Mouse (Mus musculus) lung, embryonic 14.5 days (tissue): ENCODE results near the gene Pacrg. TPM values are rescaled to one million over a fixed set of nuclear protein-coding genes. Genes with fewer than 3 reads are reported as not detected.

Source experiments
- ATAC-seq: fragments of 200-750 bp; cut with Nextera tagmentation; 2 replicates; pipeline ENCODE4 v1.8.0; 2017; ENCODE audit warnings: mild to moderate bottlenecking, moderate TSS enrichment, moderate library complexity; ENCODE audit not compliant: insufficient read depth
- DNase-seq: peaks from one replicate; pipeline ENCODE4 v3.0.0-alpha.2; 2015
- H3K27ac ChIP-seq: fragments of 300-500 bp; sonication (generic); 2 replicates; pipeline ENCODE4 v1.5.1; 2014; ENCODE audit warnings: low read depth, mild to moderate bottlenecking, moderate library complexity
- H3K27me3 ChIP-seq: fragments of 300-500 bp; sonication (generic); 2 replicates; pipeline ENCODE4 v1.6.1; 2014; ENCODE audit warnings: low read length, control low read depth; ENCODE audit not compliant: insufficient read depth
- H3K36me3 ChIP-seq: fragments of 300-500 bp; sonication (generic); 2 replicates; pipeline ENCODE4 v1.6.1; 2014; ENCODE audit warnings: control low read depth; ENCODE audit not compliant: insufficient read depth
- H3K4me1 ChIP-seq: fragments of 300-500 bp; sonication (generic); 2 replicates; pipeline ENCODE4 v1.6.1; 2014; ENCODE audit warnings: antibody characterized with exemption, control low read depth; ENCODE audit not compliant: insufficient read depth
- H3K4me2 ChIP-seq: fragments of 300-500 bp; sonication (generic); 2 replicates; pipeline ENCODE4 v1.6.1; 2014; ENCODE audit warnings: mild to moderate bottlenecking
- H3K4me3 ChIP-seq: fragments of 300-500 bp; sonication (generic); 2 replicates; pipeline ENCODE4 v1.5.1; 2014; ENCODE audit warnings: low read depth, low read length
- H3K9ac ChIP-seq: fragments of 300-500 bp; sonication (generic); 2 replicates; pipeline ENCODE4 v1.6.1; 2014
- H3K9me3 ChIP-seq: fragments of 300-500 bp; sonication (generic); 2 replicates; pipeline ENCODE4 v1.6.1; 2016; ENCODE audit warnings: low read depth, low read length, control low read depth
- CTCF ChIP-seq: IDR thresholded peaks from 2 replicates; pipeline ENCODE4 v1.5.1; 2016; ENCODE audit warnings: antibody characterized with exemption, low read depth
- WGBS: fragments of 180-500 bp; shearing (Covaris S2); extraction: QIAGEN DNeasy Blood & Tissue Kit; methylation state at CpG from one replicate; pipeline ENCODE4 v1.1.7; 2014; 5-methylcytosine and 5-hydroxymethylcytosine counted together
- polyA plus RNA-seq: library from polyadenylated mRNA; unstranded; fragments of >200 nt; fragmentation: Nextera tagmentation; extraction: Ambion mirVana; gene quantifications from 2 replicates; pipeline ENCODE4 v1.2.1, GENCODE M21; 2014

The Pacrg gene
- polyA plus RNA-seq, 1 experiment from 2014 or later, result 2.2 TPM

GRCm38 (mm10) chr17:10624699-10625424 is 215.2 kb downstream of the Pacrg start:
- 75% methylated on average over 6 of the region's 6 CpGs for WGBS
- no peak for DNase-seq
- Histone ChIP-seq H3K27me3 (no peaks in the 10 kb centered on the region), H3K27ac (no peak overlapping the region), H3K4me1 (no peaks in the 10 kb centered on the region), H3K9ac (no peak overlapping the region), H3K9me3 (no peaks in the 10 kb centered on the region), H3K4me3 (no peak overlapping the region), H3K36me3 (no peaks in the 10 kb centered on the region), H3K4me2 (no peak overlapping the region)
- TF ChIP-seq CTCF, result no peak
- ATAC-seq, result no peak

- H3K9me3 ChIP-seq, result no peaks in the 10 kb centered on the region
- H3K4me3 ChIP-seq, result no peak overlapping the region
- H3K4me2 ChIP-seq, result no peak overlapping the region
- H3K4me1 ChIP-seq, result no peaks in the 10 kb centered on the region
- no peak overlapping the region for H3K9ac ChIP-seq
- H3K27me3 ChIP-seq, result no peaks in the 10 kb centered on the region
- ATAC-seq, result no peak
- TF ChIP-seq CTCF, result no peak
- DNase-seq, result no peak
- H3K27ac ChIP-seq, result no peak overlapping the region
- 68% methylated on average over 2 of the region's 2 CpGs for WGBS
- H3K36me3 ChIP-seq, result no peaks in the 10 kb centered on the region
Measured at GRCm38 (mm10) chr17:10620621-10621020, 219.5 kb downstream of the Pacrg start.

GRCm38 (mm10) chr17:10619881-10620280 is 220.2 kb downstream of the Pacrg start:
- H3K36me3 ChIP-seq, result no peaks in the 10 kb centered on the region
- ATAC-seq, result no peak
- TF ChIP-seq CTCF, result no peak
- no peak overlapping the region for H3K4me2 ChIP-seq
- no peak overlapping the region for H3K4me3 ChIP-seq
- WGBS, result 61% methylated on average over 3 of the region's 3 CpGs
- H3K4me1 ChIP-seq, result no peaks in the 10 kb centered on the region
- no peak for DNase-seq
- H3K9me3 ChIP-seq, result no peaks in the 10 kb centered on the region
- H3K9ac ChIP-seq, result no peak overlapping the region
- no peak overlapping the region for H3K27ac ChIP-seq
- H3K27me3 ChIP-seq, result no peaks in the 10 kb centered on the region

- Histone ChIP-seq H3K9me3 (no peaks in the 10 kb centered on the region), H3K36me3 (no peaks in the 10 kb centered on the region), H3K4me1 (no peaks in the 10 kb centered on the region), H3K4me2 (no peak overlapping the region), H3K27me3 (no peaks in the 10 kb centered on the region), H3K4me3 (no peak overlapping the region), H3K9ac (no peak overlapping the region), H3K27ac (no peak overlapping the region)
- no peak for DNase-seq
- TF ChIP-seq CTCF, result no peak
- no peak for ATAC-seq
- WGBS, result 55% methylated on average over 4 of the region's 4 CpGs
Measured at GRCm38 (mm10) chr17:10617656-10618055, 222.5 kb downstream of the Pacrg start.

GRCm38 (mm10) chr17:10615611-10616010 is 224.5 kb downstream of the Pacrg start:
- no peaks in the 10 kb centered on the region for H3K27me3 ChIP-seq

GRCm38 (mm10) chr17:10614696-10615095 is 225.4 kb downstream of the Pacrg start:
- H3K4me2 ChIP-seq, result no peak overlapping the region
- DNase-seq (no peak), ATAC-seq (no peak)
- no peak overlapping the region for H3K9ac ChIP-seq
- no peak for TF ChIP-seq CTCF
- H3K9me3 ChIP-seq, result no peaks in the 10 kb centered on the region
- H3K27ac ChIP-seq, result no peak overlapping the region
- H3K4me1 ChIP-seq, result no peaks in the 10 kb centered on the region
- no peaks in the 10 kb centered on the region for H3K36me3 ChIP-seq
- 73% methylated on average over 6 of the region's 6 CpGs for WGBS
- H3K4me3 ChIP-seq, result no peak overlapping the region
- H3K27me3 ChIP-seq, result no peaks in the 10 kb centered on the region

More at GRCm38 (mm10) chr17:10615611-10616010, 224.5 kb downstream of the Pacrg start:
- Histone ChIP-seq H3K27ac (no peak overlapping the region), H3K4me1 (no peaks in the 10 kb centered on the region), H3K36me3 (no peaks in the 10 kb centered on the region), H3K4me3 (no peak overlapping the region), H3K4me2 (no peak overlapping the region), H3K9ac (no peak overlapping the region), H3K9me3 (no peaks in the 10 kb centered on the region)
- 89% methylated on average over 7 of the region's 7 CpGs for WGBS
- no peak for ATAC-seq
- no peak for TF ChIP-seq CTCF
- no peak for DNase-seq

GRCm38 (mm10) chr17:10611626-10612025 is 228.5 kb downstream of the Pacrg start:
- Histone ChIP-seq H3K27me3 (no peaks in the 10 kb centered on the region), H3K4me3 (no peak overlapping the region), H3K27ac (no peak overlapping the region), H3K4me2 (no peak overlapping the region), H3K36me3 (no peaks in the 10 kb centered on the region), H3K9ac (no peak overlapping the region), H3K4me1 (no peaks in the 10 kb centered on the region), H3K9me3 (no peaks in the 10 kb centered on the region)
- peak; percentile 14 for DNase-seq
- TF ChIP-seq CTCF, result no peak
- 43% methylated on average over 3 of the region's 3 CpGs for WGBS
- ATAC-seq, result no peak
